Mouse (Mus musculus) megakaryocyte, embryonic 14.5 days (primary cell): ENCODE measurements around the gene Ogfod2.

Experiments used
- FLI1 ChIP-seq: IDR thresholded peaks from 2 replicates; pipeline ENCODE4 v1.6.1; 2012; ENCODE audit warnings: low read length, inconsistent platforms, mixed read lengths
- GATA1 ChIP-seq: IDR thresholded peaks from 3 replicates; pipeline ENCODE4 v1.6.1; 2012; ENCODE audit warnings: mixed read lengths, low read length, inconsistent platforms, borderline replicate concordance

- TF ChIP-seq GATA1 (no peak), FLI1 (no peak)
Observed at GRCm38 (mm10) chr5:124084588-124085173, 27.4 kb upstream of the Ogfod2 start.
